Mouse (Mus musculus): ENCODE measurements around the gene Large1. TPM values are rescaled to one million over a fixed set of nuclear protein-coding genes. Genes with fewer than 3 reads are reported as not detected.
A peak's percentile ranks its signal among the peaks of the same experiment; 100 is the strongest.
"Not testable (repeated sequence)": the region's sequence is repeated elsewhere in the genome, so short reads cannot be mapped to it uniquely, and the experiment has no call there.

Gene Large1
- 12.9 and 14.8 TPM in 2 replicates for polyA plus RNA-seq (2015; fragmentation: Nextera tagmentation; extraction: Ambion mirVana)

- H3K4me1 ChIP-seq (ENCODE audit: control insufficient read depth, insufficient read depth, low read length) = peaks cover 38% of the 10 kb centered on the region
- no peaks in the 10 kb centered on the region for H3K27me3 ChIP-seq (ENCODE audit: control insufficient read depth, insufficient read depth, low read depth, low read length)
- no peaks in the 10 kb centered on the region for H3K36me3 ChIP-seq (ENCODE audit: control insufficient read depth, insufficient read depth, low read length)
- WGBS = under 1% methylated on average over 51 of the region's 84 CpGs
- ATAC-seq = peak; percentile 99
- peak within 1 kb of the TSS; percentile 96 for H3K27ac ChIP-seq (ENCODE audit: low read length)
- H3K4me2 ChIP-seq (ENCODE audit: low read length) = peak within 1 kb of the TSS; percentile 89
- H3K4me3 ChIP-seq (ENCODE audit: low read depth, low read length) = peak within 1 kb of the TSS; percentile 95
- peak within 1 kb of the TSS; percentile 97 for H3K9ac ChIP-seq (ENCODE audit: low read depth, low read length)
- H3K9me3 ChIP-seq (replicated peaks; ENCODE audit: control insufficient read depth, low read length, poor library complexity, severe bottlenecking) = no peaks in the 10 kb centered on the region
Measured at GRCm38 (mm10) chr8:73353108-73353793, at the start of gene Large1. Gene Large1 (minus strand): TSS chr8:73353540.

GRCm38 (mm10) chr8:73400343-73400742 is 47.0 kb upstream of the Large1 start:
- Histone ChIP-seq H3K9ac (ENCODE audit: low read depth, low read length) (no peak overlapping the region), H3K4me3 (ENCODE audit: low read depth, low read length) (no peak overlapping the region), H3K27ac (ENCODE audit: low read length) (no peak overlapping the region), H3K27me3 (ENCODE audit: control insufficient read depth, insufficient read depth, low read depth, low read length) (no peaks in the 10 kb centered on the region), H3K4me1 (ENCODE audit: control insufficient read depth, insufficient read depth, low read length) (no peaks in the 10 kb centered on the region), H3K9me3 (replicated peaks; ENCODE audit: control insufficient read depth, low read length, poor library complexity, severe bottlenecking) (no peaks in the 10 kb centered on the region), H3K4me2 (ENCODE audit: low read length) (no peak overlapping the region), H3K36me3 (ENCODE audit: control insufficient read depth, insufficient read depth, low read length) (no peaks in the 10 kb centered on the region)
- 56% methylated on average over 1 of the region's 1 CpGs for WGBS
- no peak for ATAC-seq

- not testable (repeated sequence) for H3K4me2 ChIP-seq (ENCODE audit: low read length); H3K9ac ChIP-seq (ENCODE audit: low read depth, low read length); H3K4me3 ChIP-seq (ENCODE audit: low read depth, low read length); H3K27ac ChIP-seq (ENCODE audit: low read length); H3K27me3 ChIP-seq (ENCODE audit: control insufficient read depth, insufficient read depth, low read depth, low read length); H3K9me3 ChIP-seq (replicated peaks; ENCODE audit: control insufficient read depth, low read length, poor library complexity, severe bottlenecking); H3K36me3 ChIP-seq (ENCODE audit: control insufficient read depth, insufficient read depth, low read length); H3K4me1 ChIP-seq (ENCODE audit: control insufficient read depth, insufficient read depth, low read length); ATAC-seq
- WGBS = 91% methylated on average over 6 of the region's 6 CpGs
Measured at GRCm38 (mm10) chr8:73373001-73373400, 19.7 kb upstream of the Large1 start.

GRCm38 (mm10) chr8:73355979-73356378 is 2.6 kb upstream of the Large1 start:
- Histone ChIP-seq H3K9me3 (replicated peaks; ENCODE audit: control insufficient read depth, low read length, poor library complexity, severe bottlenecking) (no peaks in the 10 kb centered on the region), H3K4me1 (ENCODE audit: control insufficient read depth, insufficient read depth, low read length) (peaks cover 14% of the 10 kb centered on the region), H3K9ac (ENCODE audit: low read depth, low read length) (no peak overlapping the region), H3K27ac (ENCODE audit: low read length) (no peak overlapping the region), H3K4me3 (ENCODE audit: low read depth, low read length) (no peak overlapping the region), H3K36me3 (ENCODE audit: control insufficient read depth, insufficient read depth, low read length) (no peaks in the 10 kb centered on the region), H3K4me2 (ENCODE audit: low read length) (peak overlapping the region; percentile 75; the same call in 1 of the 2 replicates), H3K27me3 (ENCODE audit: control insufficient read depth, insufficient read depth, low read depth, low read length) (no peaks in the 10 kb centered on the region)
- 22% methylated on average over 2 of the region's 2 CpGs for WGBS
- no peak for ATAC-seq

GRCm38 (mm10) chr8:73354201-73354881 is 1.0 kb upstream of the Large1 start:
- Histone ChIP-seq H3K4me1 (ENCODE audit: control insufficient read depth, insufficient read depth, low read length) (peaks cover 29% of the 10 kb centered on the region), H3K9ac (ENCODE audit: low read depth, low read length) (peak overlapping the region; percentile 76), H3K36me3 (ENCODE audit: control insufficient read depth, insufficient read depth, low read length) (no peaks in the 10 kb centered on the region), H3K27me3 (ENCODE audit: control insufficient read depth, insufficient read depth, low read depth, low read length) (no peaks in the 10 kb centered on the region), H3K27ac (ENCODE audit: low read length) (peak overlapping the region; percentile 90), H3K9me3 (replicated peaks; ENCODE audit: control insufficient read depth, low read length, poor library complexity, severe bottlenecking) (no peaks in the 10 kb centered on the region), H3K4me2 (ENCODE audit: low read length) (peak overlapping the region; percentile 75), H3K4me3 (ENCODE audit: low read depth, low read length) (peak overlapping the region; percentile 95)
- WGBS = under 1% methylated on average over 25 of the region's 25 CpGs
- ATAC-seq = peak; percentile 52

DNA sequence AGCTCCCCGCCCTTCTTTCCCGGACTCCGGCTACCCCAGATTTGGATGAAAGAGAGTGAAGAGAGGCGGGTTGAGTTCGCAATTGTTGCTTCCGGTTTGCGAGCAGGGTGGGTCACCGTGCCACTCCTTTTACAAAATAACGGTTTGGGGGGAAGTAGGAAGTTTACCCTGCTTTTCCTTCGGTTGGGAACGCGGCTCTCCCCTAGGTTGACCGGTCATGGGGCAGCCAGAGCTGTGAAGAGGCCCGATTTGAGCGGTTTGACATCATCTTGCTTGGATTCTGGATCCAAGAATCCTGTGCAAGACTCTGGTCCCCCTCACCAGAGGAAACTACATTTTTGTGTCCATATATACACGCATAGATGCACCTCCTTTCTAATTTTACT is 447 bp upstream of the Large1 start:
- ATAC-seq = peak; percentile 53
- Histone ChIP-seq H3K9ac (ENCODE audit: low read depth, low read length) (peak overlapping the region; percentile 76), H3K4me1 (ENCODE audit: control insufficient read depth, insufficient read depth, low read length) (peaks cover 33% of the 10 kb centered on the region), H3K4me2 (ENCODE audit: low read length) (peak overlapping the region; percentile 75), H3K36me3 (ENCODE audit: control insufficient read depth, insufficient read depth, low read length) (no peaks in the 10 kb centered on the region), H3K9me3 (replicated peaks; ENCODE audit: control insufficient read depth, low read length, poor library complexity, severe bottlenecking) (no peaks in the 10 kb centered on the region), H3K27ac (ENCODE audit: low read length) (peak overlapping the region; percentile 90), H3K27me3 (ENCODE audit: control insufficient read depth, insufficient read depth, low read depth, low read length) (no peaks in the 10 kb centered on the region), H3K4me3 (ENCODE audit: low read depth, low read length) (peak overlapping the region; percentile 95)
- WGBS = under 1% methylated on average over 16 of the region's 16 CpGs

- H3K4me3 ChIP-seq (ENCODE audit: low read depth, low read length) = peak overlapping the region; percentile 95
- H3K4me1 ChIP-seq (ENCODE audit: control insufficient read depth, insufficient read depth, low read length) = peaks cover 40% of the 10 kb centered on the region
- under 1% methylated on average over 46 of the region's 56 CpGs for WGBS
- peak overlapping the region; percentile 89 for H3K4me2 ChIP-seq (ENCODE audit: low read length)
- ATAC-seq = peak; percentile 37
- no peaks in the 10 kb centered on the region for H3K9me3 ChIP-seq (replicated peaks; ENCODE audit: control insufficient read depth, low read length, poor library complexity, severe bottlenecking)
- no peaks in the 10 kb centered on the region for H3K27me3 ChIP-seq (ENCODE audit: control insufficient read depth, insufficient read depth, low read depth, low read length)
- peak overlapping the region; percentile 97 for H3K9ac ChIP-seq (ENCODE audit: low read depth, low read length)
- peak overlapping the region; percentile 96 for H3K27ac ChIP-seq (ENCODE audit: low read length)
- H3K36me3 ChIP-seq (ENCODE audit: control insufficient read depth, insufficient read depth, low read length) = no peaks in the 10 kb centered on the region
Measured at GRCm38 (mm10) chr8:73352301-73353107, 836 bp downstream of the Large1 start.

DNA sequence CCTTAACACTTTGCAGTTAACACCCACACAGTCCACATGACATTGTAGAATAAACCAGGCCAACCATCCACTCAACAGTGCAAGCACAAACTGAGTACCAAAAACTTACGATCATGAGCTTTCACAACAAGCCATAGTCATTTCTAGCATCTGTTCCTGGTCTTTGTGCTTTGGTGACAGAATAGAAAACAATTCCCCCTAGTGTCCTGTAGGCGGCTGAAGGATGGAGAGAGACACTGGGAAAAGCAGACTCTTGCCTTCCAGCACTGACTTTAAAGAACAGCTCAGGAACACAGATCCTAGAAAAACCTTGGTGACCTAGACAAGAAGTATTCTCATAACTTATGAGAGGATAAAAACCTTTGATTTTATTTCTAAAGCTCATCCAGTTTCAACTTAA is 3.0 kb downstream of the Large1 start:
- no peaks in the 10 kb centered on the region for H3K9me3 ChIP-seq (replicated peaks; ENCODE audit: control insufficient read depth, low read length, poor library complexity, severe bottlenecking)
- 8% methylated on average over 2 of the region's 2 CpGs for WGBS
- no peak for ATAC-seq
- H3K4me2 ChIP-seq (ENCODE audit: low read length) = peak overlapping the region; percentile 89
- no peak overlapping the region for H3K27ac ChIP-seq (ENCODE audit: low read length)
- H3K4me3 ChIP-seq (ENCODE audit: low read depth, low read length) = peak overlapping the region; percentile 26
- H3K36me3 ChIP-seq (ENCODE audit: control insufficient read depth, insufficient read depth, low read length) = no peaks in the 10 kb centered on the region
- H3K9ac ChIP-seq (ENCODE audit: low read depth, low read length) = peak overlapping the region; percentile 51; the same call in 1 of the 2 replicates
- H3K4me1 ChIP-seq (ENCODE audit: control insufficient read depth, insufficient read depth, low read length) = peaks cover 36% of the 10 kb centered on the region
- no peaks in the 10 kb centered on the region for H3K27me3 ChIP-seq (ENCODE audit: control insufficient read depth, insufficient read depth, low read depth, low read length)
